Mouse (Mus musculus) ES-Bruce4 (cell line): ENCODE data around the gene Prdm11.

Experiments used
- CTCF ChIP-seq: IDR thresholded peaks from one replicate; pipeline ENCODE4 v1.8.1; 2011; ENCODE audit warnings: low read depth, low read length
- POLR2A ChIP-seq: IDR thresholded peaks from one replicate; pipeline ENCODE4 v1.8.1; 2011; ENCODE audit warnings: low read length; ENCODE audit not compliant: insufficient read depth

DNA sequence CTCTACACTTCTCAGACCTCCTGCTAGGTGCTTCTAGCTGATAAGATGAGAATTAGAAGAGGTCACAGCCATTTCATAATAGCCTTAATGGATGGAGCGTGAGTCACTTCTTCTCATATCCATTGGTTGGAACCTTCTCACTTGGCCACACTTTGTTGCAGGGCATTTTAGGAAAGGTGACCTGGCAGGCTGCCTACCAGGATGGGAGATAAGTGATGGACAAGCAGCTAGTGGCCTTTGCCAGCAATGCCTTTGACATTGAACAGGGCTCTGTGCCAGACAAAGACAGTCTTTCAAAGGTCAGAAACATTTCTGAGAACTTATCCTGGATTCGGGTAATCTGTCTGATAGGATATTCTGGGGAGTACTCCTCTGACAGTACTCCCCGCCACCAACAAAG lies 102.6 kb downstream of the Prdm11 start:
- TF ChIP-seq POLR2A (no peak), CTCF (no peak)
